Mouse (Mus musculus) limb, embryonic 14.5 days (tissue): ENCODE results near the gene Gm21987. TPM values are rescaled to one million over a fixed set of nuclear protein-coding genes. Genes with fewer than 3 reads are reported as not detected.
A peak's percentile ranks its signal among the peaks of the same experiment; 100 is the strongest.
"Not testable (repeated sequence)": the region's sequence is repeated elsewhere in the genome, so short reads cannot be mapped to it uniquely, and the experiment has no call there.

Experiments used
- ATAC-seq: fragments of 200-750 bp; cut with Nextera tagmentation; 2 replicates; pipeline ENCODE4 v1.8.0; 2017; ENCODE audit warnings: low read depth, moderate number of reproducible peaks, moderate TSS enrichment; ENCODE audit not compliant: low FRiP score
- DNase-seq: peaks from one replicate; pipeline ENCODE4 v3.0.0-alpha.2; 2015; ENCODE audit warnings: low spot score
- H3K27ac ChIP-seq: fragments of 300-500 bp; sonication (generic); replicated peaks from 2 replicates; pipeline ENCODE4 v1.5.1; 2014; ENCODE audit warnings: low read depth, mild to moderate bottlenecking, low read length, moderate library complexity, mixed read lengths
- H3K27me3 ChIP-seq: fragments of 300-500 bp; sonication (generic); 2 replicates; pipeline ENCODE4 v1.6.1; 2014; ENCODE audit warnings: low read length, mixed read lengths; ENCODE audit not compliant: control insufficient read depth, insufficient read depth
- H3K36me3 ChIP-seq: fragments of 300-500 bp; sonication (generic); 2 replicates; pipeline ENCODE4 v1.6.1; 2014; ENCODE audit warnings: mild to moderate bottlenecking, low read length, moderate library complexity, mixed read lengths; ENCODE audit not compliant: control insufficient read depth, insufficient read depth
- H3K4me1 ChIP-seq: fragments of 300-500 bp; sonication (generic); 2 replicates; pipeline ENCODE4 v1.6.1; 2014; ENCODE audit warnings: antibody characterized with exemption, low read length, mixed read lengths; ENCODE audit not compliant: control insufficient read depth, insufficient read depth
- H3K4me2 ChIP-seq: fragments of 300-500 bp; sonication (generic); replicated peaks from 2 replicates; pipeline ENCODE4 v1.6.1; 2014; ENCODE audit warnings: low read depth, mild to moderate bottlenecking, low read length, moderate library complexity; ENCODE audit not compliant: severe bottlenecking
- H3K4me3 ChIP-seq: fragments of 300-500 bp; sonication (generic); replicated peaks from 2 replicates; pipeline ENCODE4 v1.5.1; 2014; ENCODE audit warnings: low read length
- H3K9ac ChIP-seq: fragments of 300-500 bp; sonication (generic); 2 replicates; pipeline ENCODE4 v1.6.1; 2014; ENCODE audit warnings: mild to moderate bottlenecking, low read depth, low read length, moderate library complexity; ENCODE audit not compliant: severe bottlenecking
- H3K9me3 ChIP-seq: fragments of 300-500 bp; sonication (generic); 2 replicates; pipeline ENCODE4 v1.6.1; 2016; ENCODE audit warnings: low read length; ENCODE audit not compliant: control insufficient read depth
- POLR2A ChIP-seq: fragments of 200-500 bp; IDR thresholded peaks from 2 replicates; pipeline ENCODE4 v1.8.0; 2012; ENCODE audit warnings: inconsistent platforms, mild to moderate bottlenecking, moderate library complexity, borderline replicate concordance; ENCODE audit not compliant: insufficient read depth, insufficient read length; ENCODE audit errors: extremely low read depth
- WGBS: fragments of 180-500 bp; shearing (Covaris S2); extraction: QIAGEN DNeasy Blood & Tissue Kit; methylation state at CpG from one replicate; pipeline ENCODE4 v1.1.7; 2014; 5-methylcytosine and 5-hydroxymethylcytosine counted together
- polyA plus RNA-seq, 2 experiments: library from polyadenylated mRNA; depleted of rRNA in 1 of 2; stranded (reverse) in 1 of 2; unstranded in 1 of 2; fragments of >200 nt; fragmentation: Nextera tagmentation in 1 of 2; extraction: Ambion mirVana in 1 of 2; gene quantifications; 2 replicates each; pipeline versions ENCODE4 v1.2.1 to v1.2.3; 2012 to 2014

Gm21987 gene
- polyA plus RNA-seq, 2 experiments, result not detected

- Histone ChIP-seq H3K4me1 (no peaks in the 10 kb centered on the region), H3K36me3 (no peaks in the 10 kb centered on the region), H3K4me3 (0 out of 2 replicates have a peak overlapping the region, but pooled peaks have one; percentile 8), H3K27me3 (no peaks in the 10 kb centered on the region), H3K9me3 (no peaks in the 10 kb centered on the region), H3K27ac (no peak overlapping the region), H3K9ac (no peak overlapping the region), H3K4me2 (peak overlapping the region; percentile 35)
- 38% methylated on average over 17 of the region's 17 CpGs for WGBS
- ATAC-seq (peak; percentile 53; the same call in 1 of the 2 replicates), DNase-seq (peak; percentile 52)
- TF ChIP-seq POLR2A, result no peak
Measured at GRCm38 (mm10) chr16:38321452-38321935, 25.3 kb upstream of the Gm21987 start.

GRCm38 (mm10) chr16:38324311-38324710, 22.5 kb upstream of the Gm21987 start:
- Histone ChIP-seq H3K27ac (no peak overlapping the region), H3K36me3 (no peaks in the 10 kb centered on the region), H3K4me3 (no peak overlapping the region), H3K9ac (no peak overlapping the region), H3K9me3 (no peaks in the 10 kb centered on the region), H3K27me3 (no peaks in the 10 kb centered on the region), H3K4me1 (no peaks in the 10 kb centered on the region), H3K4me2 (no peak overlapping the region)
- ATAC-seq, result no peak
- WGBS, result 89% methylated on average over 15 of the region's 15 CpGs
- DNase-seq, result no peak
- TF ChIP-seq POLR2A, result no peak

GRCm38 (mm10) chr16:38326778-38327397, 20.0 kb upstream of the Gm21987 start:
- WGBS, result 73% methylated on average over 11 of the region's 11 CpGs
- Histone ChIP-seq H3K9ac (no peak overlapping the region), H3K27me3 (no peaks in the 10 kb centered on the region), H3K4me2 (no peak overlapping the region), H3K36me3 (no peaks in the 10 kb centered on the region), H3K9me3 (no peaks in the 10 kb centered on the region), H3K27ac (no peak overlapping the region), H3K4me1 (no peaks in the 10 kb centered on the region), H3K4me3 (no peak overlapping the region)
- DNase-seq (no peak), ATAC-seq (no peak)
- no peak for TF ChIP-seq POLR2A

- H3K9ac ChIP-seq, result no peak overlapping the region
- no peak overlapping the region for H3K27ac ChIP-seq
- no peaks in the 10 kb centered on the region for H3K36me3 ChIP-seq
- TF ChIP-seq POLR2A, result no peak
- ATAC-seq (no peak), DNase-seq (no peak)
- no peaks in the 10 kb centered on the region for H3K27me3 ChIP-seq
- no peaks in the 10 kb centered on the region for H3K9me3 ChIP-seq
- H3K4me1 ChIP-seq, result no peaks in the 10 kb centered on the region
- no peak overlapping the region for H3K4me3 ChIP-seq
- 87% methylated on average over 3 of the region's 3 CpGs for WGBS
- H3K4me2 ChIP-seq, result no peak overlapping the region
Measured at GRCm38 (mm10) chr16:38329340-38329739, 17.5 kb upstream of the Gm21987 start.

GRCm38 (mm10) chr16:38334431-38334830, 12.4 kb upstream of the Gm21987 start:
- WGBS, result 14% methylated on average over 6 of the region's 6 CpGs
- H3K9ac ChIP-seq, result no peak overlapping the region
- H3K27ac ChIP-seq, result no peak overlapping the region
- H3K4me1 ChIP-seq, result no peaks in the 10 kb centered on the region
- ATAC-seq, result no peak
- no peaks in the 10 kb centered on the region for H3K9me3 ChIP-seq
- no peak overlapping the region for H3K4me2 ChIP-seq
- H3K4me3 ChIP-seq, result no peak overlapping the region
- no peak for TF ChIP-seq POLR2A
- H3K27me3 ChIP-seq, result no peaks in the 10 kb centered on the region
- no peak for DNase-seq
- no peaks in the 10 kb centered on the region for H3K36me3 ChIP-seq

- H3K27me3 ChIP-seq, H3K4me1 ChIP-seq, H3K4me3 ChIP-seq, H3K4me2 ChIP-seq, H3K36me3 ChIP-seq, H3K9ac ChIP-seq, ATAC-seq, H3K27ac ChIP-seq, DNase-seq, H3K9me3 ChIP-seq: not testable (repeated sequence)
- 95% methylated on average over 4 of the region's 4 CpGs for WGBS
Measured at GRCm38 (mm10) chr16:38338077-38338476, 8.8 kb upstream of the Gm21987 start.
